Mouse (Mus musculus) neural tube, embryonic 15.5 days (tissue): ENCODE measurements around the gene Gfra1. TPM values are rescaled to one million over a fixed set of nuclear protein-coding genes. Genes with fewer than 3 reads are reported as not detected.

Experiments used
- ATAC-seq: fragments of 200-750 bp; cut with Nextera tagmentation; 2 replicates; pipeline ENCODE4 v1.8.0; 2017; ENCODE audit warnings: mild to moderate bottlenecking, moderate TSS enrichment, moderate library complexity; ENCODE audit not compliant: low FRiP score
- H3K27ac ChIP-seq: fragments of 300-500 bp; sonication (generic); replicated peaks from 2 replicates; pipeline ENCODE4 v1.5.1; 2015; ENCODE audit warnings: mild to moderate bottlenecking, inconsistent platforms
- H3K27me3 ChIP-seq: fragments of 300-500 bp; sonication (generic); replicated peaks from 2 replicates; pipeline ENCODE4 v1.6.1; 2015; ENCODE audit warnings: inconsistent platforms
- H3K36me3 ChIP-seq: fragments of 300-500 bp; sonication (generic); 2 replicates; pipeline ENCODE4 v1.6.1; 2015; ENCODE audit warnings: inconsistent platforms
- H3K4me1 ChIP-seq: fragments of 300-500 bp; sonication (generic); 2 replicates; pipeline ENCODE4 v1.6.1; 2015; ENCODE audit warnings: inconsistent platforms
- H3K4me2 ChIP-seq: fragments of 300-500 bp; sonication (generic); 2 replicates; pipeline ENCODE4 v1.6.1; 2015; ENCODE audit warnings: inconsistent platforms, mild to moderate bottlenecking, moderate library complexity
- H3K4me3 ChIP-seq: fragments of 300-500 bp; sonication (generic); replicated peaks from 2 replicates; pipeline ENCODE4 v1.5.1; 2015; ENCODE audit warnings: mild to moderate bottlenecking, inconsistent platforms
- H3K9ac ChIP-seq: fragments of 300-500 bp; sonication (generic); replicated peaks from 2 replicates; pipeline ENCODE4 v1.6.1; 2015; ENCODE audit warnings: mild to moderate bottlenecking, inconsistent platforms
- H3K9me3 ChIP-seq: fragments of 300-500 bp; sonication (generic); replicated peaks from 2 replicates; pipeline ENCODE4 v1.6.1; 2016; ENCODE audit warnings: inconsistent platforms
- WGBS: fragments of 180-500 bp; shearing (Covaris S2); methylation state at CpG from one replicate; pipeline ENCODE4 v1.1.7; 2015; ENCODE audit warnings: mixed read lengths; 5-methylcytosine and 5-hydroxymethylcytosine counted together
- polyA plus RNA-seq: library from polyadenylated mRNA; unstranded; fragments of >200 nt; fragmentation: Nextera tagmentation; extraction: Ambion mirVana; gene quantifications from 2 replicates; pipeline ENCODE4 v1.2.1, GENCODE M21; 2015

Gfra1 gene
- polyA plus RNA-seq, 1 experiment from 2014 or later, result 65.1 TPM

- 89% methylated on average over 2 of the region's 2 CpGs for WGBS
- no peak for ATAC-seq
Measured at GRCm38 (mm10) chr19:58313785-58314184, 141.9 kb downstream of the Gfra1 start.

GRCm38 (mm10) chr19:58312492-58312891 is 143.2 kb downstream of the Gfra1 start:
- ATAC-seq, result no peak
- Histone ChIP-seq H3K4me1 (peaks cover 30% of the 10 kb centered on the region), H3K36me3 (no peaks in the 10 kb centered on the region), H3K4me3 (no peak overlapping the region), H3K4me2 (no peak overlapping the region), H3K27ac (no peak overlapping the region), H3K9me3 (no peaks in the 10 kb centered on the region), H3K27me3 (no peaks in the 10 kb centered on the region), H3K9ac (no peak overlapping the region)
- 70% methylated on average over 2 of the region's 2 CpGs for WGBS

More at GRCm38 (mm10) chr19:58313785-58314184, 141.9 kb downstream of the Gfra1 start:
- H3K27me3 ChIP-seq, result no peaks in the 10 kb centered on the region
- H3K27ac ChIP-seq, result no peak overlapping the region
- no peak overlapping the region for H3K4me3 ChIP-seq
- H3K4me1 ChIP-seq, result peaks cover 30% of the 10 kb centered on the region
- H3K4me2 ChIP-seq, result no peak overlapping the region
- no peak overlapping the region for H3K9ac ChIP-seq
- H3K36me3 ChIP-seq, result no peaks in the 10 kb centered on the region
- H3K9me3 ChIP-seq, result no peaks in the 10 kb centered on the region

DNA sequence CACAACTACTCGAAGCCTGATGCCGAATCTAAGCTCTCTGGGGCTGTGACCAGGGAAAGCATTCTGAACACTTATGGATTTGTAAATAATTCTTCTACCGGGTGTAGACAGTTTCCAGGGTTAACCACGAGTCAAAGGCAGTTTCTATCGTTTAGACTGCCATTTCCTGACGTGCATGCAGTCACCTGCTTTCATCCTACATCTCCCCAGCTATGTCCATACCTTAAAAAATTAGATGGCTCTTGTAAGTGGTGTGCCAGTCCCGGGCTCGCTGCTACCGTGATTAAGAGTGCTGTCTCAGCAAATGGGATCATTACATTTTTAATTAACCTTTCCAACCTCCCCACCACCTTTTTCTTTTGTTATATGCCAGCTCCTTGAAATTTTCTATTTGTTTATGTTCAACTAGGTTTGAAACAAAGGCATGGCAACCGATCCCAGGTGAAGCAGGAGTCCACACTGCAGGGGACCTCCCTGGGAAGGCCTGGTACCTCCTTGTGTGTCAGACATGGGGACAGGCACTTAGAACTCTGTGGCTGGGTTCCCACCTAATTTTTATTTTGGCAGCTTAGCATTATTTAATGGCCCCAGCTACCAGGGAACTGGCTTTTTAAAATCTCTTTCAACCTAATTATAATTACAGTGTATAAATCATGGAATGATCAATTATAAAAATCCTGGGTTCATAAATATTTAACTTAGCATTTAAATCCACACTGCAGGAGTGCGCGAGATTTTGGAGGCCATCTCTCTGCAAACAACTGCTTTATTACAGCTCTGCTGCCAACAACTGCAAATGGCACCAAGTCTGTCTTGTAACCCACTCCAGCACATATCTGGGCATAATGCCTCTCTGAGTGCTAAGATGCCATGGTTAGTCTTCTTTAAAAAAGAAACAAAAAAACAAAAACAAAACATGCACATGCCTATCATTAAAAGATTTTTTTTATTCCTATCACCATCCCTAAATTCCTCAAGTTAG is 145.1 kb downstream of the Gfra1 start:
- H3K9ac ChIP-seq, result no peak overlapping the region
- no peaks in the 10 kb centered on the region for H3K9me3 ChIP-seq
- no peaks in the 10 kb centered on the region for H3K27me3 ChIP-seq
- peak overlapping the region; percentile 45 for H3K27ac ChIP-seq
- WGBS, result 22% methylated on average over 12 of the region's 12 CpGs
- peaks cover 30% of the 10 kb centered on the region for H3K4me1 ChIP-seq
- peak; percentile 46 for ATAC-seq
- no peak overlapping the region for H3K4me3 ChIP-seq
- H3K36me3 ChIP-seq, result no peaks in the 10 kb centered on the region
- no peak overlapping the region for H3K4me2 ChIP-seq

GRCm38 (mm10) chr19:58309620-58310275 is 146.0 kb downstream of the Gfra1 start:
- H3K36me3 ChIP-seq, result no peaks in the 10 kb centered on the region
- H3K4me2 ChIP-seq, result 0 out of 2 replicates have a peak overlapping the region, but pooled peaks have one; percentile 1
- ATAC-seq, result peak; percentile 46
- no peaks in the 10 kb centered on the region for H3K27me3 ChIP-seq
- H3K4me3 ChIP-seq, result no peak overlapping the region
- no peaks in the 10 kb centered on the region for H3K9me3 ChIP-seq
- peak overlapping the region; percentile 45 for H3K27ac ChIP-seq
- no peak overlapping the region for H3K9ac ChIP-seq
- peaks cover 30% of the 10 kb centered on the region for H3K4me1 ChIP-seq
- WGBS, result 31% methylated on average over 14 of the region's 14 CpGs

- no peak for ATAC-seq
- Histone ChIP-seq H3K4me2 (no peak overlapping the region), H3K9ac (no peak overlapping the region), H3K4me3 (no peak overlapping the region), H3K27ac (no peak overlapping the region), H3K9me3 (no peaks in the 10 kb centered on the region), H3K27me3 (no peaks in the 10 kb centered on the region), H3K4me1 (peaks cover 11% of the 10 kb centered on the region; the same call in 1 of the 2 replicates), H3K36me3 (no peaks in the 10 kb centered on the region)
- 77% methylated on average over 7 of the region's 7 CpGs for WGBS
Measured at GRCm38 (mm10) chr19:58301105-58301504, 154.6 kb downstream of the Gfra1 start.

DNA sequence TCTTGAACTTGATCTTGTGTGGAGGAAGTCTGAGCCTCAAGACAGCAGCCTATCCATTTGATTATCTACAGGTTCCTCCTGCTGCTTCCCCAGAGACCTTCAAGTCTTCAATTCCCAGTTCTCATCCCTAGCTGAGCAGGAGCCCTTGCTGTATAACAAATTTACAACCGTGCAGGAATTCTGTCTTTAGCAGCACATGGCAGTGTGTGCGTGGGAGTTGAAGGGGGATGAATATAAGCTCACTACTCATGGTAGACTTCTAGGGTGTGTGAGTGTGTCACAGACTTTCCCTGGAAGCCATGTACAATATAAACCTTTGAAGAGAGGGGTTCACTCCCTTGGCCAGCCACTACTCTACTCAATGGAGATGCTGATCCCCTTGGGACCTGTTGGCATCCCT is 157.8 kb downstream of the Gfra1 start:
- Histone ChIP-seq H3K27me3 (no peaks in the 10 kb centered on the region), H3K4me2 (no peak overlapping the region), H3K4me1 (peaks cover 14% of the 10 kb centered on the region; the same call in 1 of the 2 replicates), H3K9ac (no peak overlapping the region), H3K4me3 (no peak overlapping the region), H3K36me3 (no peaks in the 10 kb centered on the region), H3K27ac (no peak overlapping the region), H3K9me3 (no peaks in the 10 kb centered on the region)
- no peak for ATAC-seq
- 70% methylated on average over 2 of the region's 2 CpGs for WGBS

- Histone ChIP-seq H3K4me2 (no peak overlapping the region), H3K36me3 (no peaks in the 10 kb centered on the region), H3K9ac (no peak overlapping the region), H3K27ac (no peak overlapping the region), H3K4me3 (no peak overlapping the region), H3K4me1 (peaks cover 14% of the 10 kb centered on the region; the same call in 1 of the 2 replicates), H3K27me3 (no peaks in the 10 kb centered on the region), H3K9me3 (no peaks in the 10 kb centered on the region)
- ATAC-seq, result no peak
- 76% methylated on average over 7 of the region's 7 CpGs for WGBS
Measured at GRCm38 (mm10) chr19:58296842-58297190, 158.9 kb downstream of the Gfra1 start.

DNA sequence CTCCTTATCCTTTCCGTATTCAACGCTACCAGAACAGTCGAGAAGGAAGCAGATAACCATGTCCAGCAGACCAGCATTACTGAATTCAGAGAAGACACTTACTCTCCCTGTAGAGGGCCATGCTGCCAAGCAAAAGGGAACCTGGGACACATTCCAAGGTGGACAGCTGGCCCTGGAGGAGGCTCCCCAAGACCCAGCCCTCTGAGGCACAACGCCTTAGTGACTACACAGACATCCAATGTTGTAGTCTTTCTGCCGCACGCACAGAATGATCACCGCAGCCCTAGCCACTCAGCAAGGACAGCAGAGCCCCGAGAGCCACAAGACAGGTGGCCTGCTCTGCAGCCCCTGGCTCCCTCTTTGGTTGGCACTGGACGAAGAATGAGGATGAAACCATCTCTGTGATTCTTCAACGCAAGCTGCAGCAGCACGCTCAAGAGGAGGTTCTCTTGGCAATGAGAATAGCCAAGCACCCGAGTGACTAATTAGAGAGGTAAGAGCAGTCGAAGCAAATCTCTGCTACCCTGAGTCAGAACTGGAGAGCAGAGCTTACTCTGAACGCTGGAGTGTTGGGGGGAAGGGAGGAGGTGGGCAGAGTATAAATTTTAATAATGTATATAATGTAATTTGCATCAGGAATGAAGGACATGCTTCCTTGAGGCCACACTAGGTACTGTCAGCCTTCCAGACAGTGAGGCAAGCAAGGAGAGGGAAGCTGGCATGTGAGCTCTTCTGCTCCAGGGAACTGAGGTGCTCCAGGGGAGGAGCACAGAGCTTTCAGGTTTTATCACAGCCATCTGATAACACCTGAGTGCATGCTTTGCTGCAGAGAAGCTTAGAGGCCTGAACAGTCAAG is 159.5 kb downstream of the Gfra1 start:
- H3K4me2 ChIP-seq, result no peak overlapping the region
- no peaks in the 10 kb centered on the region for H3K9me3 ChIP-seq
- no peaks in the 10 kb centered on the region for H3K27me3 ChIP-seq
- no peak for ATAC-seq
- no peak overlapping the region for H3K4me3 ChIP-seq
- WGBS, result 69% methylated on average over 14 of the region's 14 CpGs
- peaks cover 14% of the 10 kb centered on the region; the same call in 1 of the 2 replicates for H3K4me1 ChIP-seq
- no peaks in the 10 kb centered on the region for H3K36me3 ChIP-seq
- H3K27ac ChIP-seq, result no peak overlapping the region
- no peak overlapping the region for H3K9ac ChIP-seq

DNA sequence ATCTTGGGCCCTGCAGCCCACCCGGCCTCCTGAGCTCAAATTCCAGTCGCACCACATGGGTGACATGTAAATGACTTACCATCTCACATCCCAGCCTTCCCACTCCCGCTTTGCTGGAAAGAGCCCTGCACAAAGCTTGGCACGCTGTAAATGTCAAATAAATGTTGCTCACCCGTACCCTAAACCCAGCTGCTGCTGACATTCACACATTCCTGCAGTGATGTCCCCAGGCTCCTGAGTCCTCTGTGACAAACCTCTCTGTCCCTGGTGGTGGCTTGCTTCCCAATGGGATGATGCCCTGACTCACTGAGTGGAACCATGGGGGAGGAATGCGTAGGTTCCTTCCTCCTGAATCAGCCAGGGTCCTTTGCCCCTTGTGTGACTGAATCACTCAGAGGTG is 167.6 kb downstream of the Gfra1 start:
- H3K4me3 ChIP-seq, result no peak overlapping the region
- H3K4me2 ChIP-seq, result no peak overlapping the region
- no peaks in the 10 kb centered on the region for H3K27me3 ChIP-seq
- no peak overlapping the region for H3K27ac ChIP-seq
- no peak overlapping the region for H3K9ac ChIP-seq
- no peaks in the 10 kb centered on the region for H3K36me3 ChIP-seq
- ATAC-seq, result no peak
- no peaks in the 10 kb centered on the region for H3K9me3 ChIP-seq
- H3K4me1 ChIP-seq, result no peaks in the 10 kb centered on the region
- WGBS, result 77% methylated on average over 6 of the region's 6 CpGs

- Histone ChIP-seq H3K4me3 (no peak overlapping the region), H3K27ac (no peak overlapping the region), H3K9me3 (no peaks in the 10 kb centered on the region), H3K4me2 (no peak overlapping the region), H3K36me3 (no peaks in the 10 kb centered on the region), H3K4me1 (peaks cover 3% of the 10 kb centered on the region; the same call in 1 of the 2 replicates), H3K9ac (no peak overlapping the region), H3K27me3 (no peaks in the 10 kb centered on the region)
- 62% methylated on average over 9 of the region's 9 CpGs for WGBS
- no peak for ATAC-seq
Measured at GRCm38 (mm10) chr19:58275281-58275680, 180.4 kb downstream of the Gfra1 start.

GRCm38 (mm10) chr19:58271815-58272214 is 183.9 kb downstream of the Gfra1 start:
- no peak for ATAC-seq
- Histone ChIP-seq H3K4me1 (no peaks in the 10 kb centered on the region), H3K9ac (no peak overlapping the region), H3K27ac (no peak overlapping the region), H3K9me3 (no peaks in the 10 kb centered on the region), H3K36me3 (no peaks in the 10 kb centered on the region), H3K27me3 (no peaks in the 10 kb centered on the region), H3K4me3 (no peak overlapping the region), H3K4me2 (no peak overlapping the region)
- whole genome bisulfite sequencing, result 87% methylated on average over 8 of the region's 8 CpGs
